Mouse (Mus musculus) CD4-positive helper T cell, adult 2 months (primary cell): Measurements from ENCODE around the gene 1110002E22Rik.

Source experiments
- DNase-seq: peaks from one replicate; pipeline ENCODE4 v3.0.0-alpha.2; 2012; ENCODE audit warnings: low read depth, missing footprints, low spot score

1110002E22Rik gene

GRCm38 (mm10) chr3:138064732-138065645, at the start of gene 1110002E22Rik:
TSS of gene 1110002E22Rik (plus strand) at chr3:138065052.
- DNase-seq, result no peak

- no peak for DNase-seq
Measured at GRCm38 (mm10) chr3:138016810-138017209, 48.0 kb upstream of the 1110002E22Rik start.

- no peak for DNase-seq
Measured at GRCm38 (mm10) chr3:138022003-138022402, 42.8 kb upstream of the 1110002E22Rik start.

- no peak for DNase-seq
Measured at GRCm38 (mm10) chr3:138022651-138023050, 42.2 kb upstream of the 1110002E22Rik start.

GRCm38 (mm10) chr3:138026286-138026685, 38.6 kb upstream of the 1110002E22Rik start:
- DNase-seq, result no peak

- DNase-seq, result peak; percentile 41
Measured at GRCm38 (mm10) chr3:138027575-138028362, 37.1 kb upstream of the 1110002E22Rik start.

GRCm38 (mm10) chr3:138029351-138029750, 35.5 kb upstream of the 1110002E22Rik start:
- DNase-seq, result no peak

GRCm38 (mm10) chr3:138030563-138030962, 34.3 kb upstream of the 1110002E22Rik start:
- DNase-seq, result no peak

GRCm38 (mm10) chr3:138033986-138034385, 30.9 kb upstream of the 1110002E22Rik start:
- no peak for DNase-seq

- DNase-seq, result no peak
Measured at GRCm38 (mm10) chr3:138040938-138041337, 23.9 kb upstream of the 1110002E22Rik start.

- DNase-seq, result peak; percentile 18
Measured at GRCm38 (mm10) chr3:138041591-138042301, 23.1 kb upstream of the 1110002E22Rik start.

- DNase-seq, result no peak
Measured at GRCm38 (mm10) chr3:138043316-138043715, 21.5 kb upstream of the 1110002E22Rik start.

GRCm38 (mm10) chr3:138049555-138049954, 15.3 kb upstream of the 1110002E22Rik start:
- no peak for DNase-seq

- DNase-seq, result no peak
Measured at GRCm38 (mm10) chr3:138050772-138051171, 14.1 kb upstream of the 1110002E22Rik start.

GRCm38 (mm10) chr3:138051431-138051830, 13.4 kb upstream of the 1110002E22Rik start:
- DNase-seq, result no peak

- no peak for DNase-seq
Measured at GRCm38 (mm10) chr3:138053969-138054368, 10.9 kb upstream of the 1110002E22Rik start.

GRCm38 (mm10) chr3:138056976-138057375, 7.9 kb upstream of the 1110002E22Rik start:
- DNase-seq, result no peak

- no peak for DNase-seq
Measured at GRCm38 (mm10) chr3:138058226-138058625, 6.6 kb upstream of the 1110002E22Rik start.

GRCm38 (mm10) chr3:138060429-138060828, 4.4 kb upstream of the 1110002E22Rik start:
- no peak for DNase-seq

- no peak for DNase-seq
Measured at GRCm38 (mm10) chr3:138061205-138061911, 3.5 kb upstream of the 1110002E22Rik start.

GRCm38 (mm10) chr3:138062673-138063072, 2.2 kb upstream of the 1110002E22Rik start:
- DNase-seq, result no peak
